Mouse (Mus musculus): Measurements from ENCODE around the gene Atxn1. TPM values are rescaled to one million over a fixed set of nuclear protein-coding genes. Genes with fewer than 3 reads are reported as not detected.
A peak's percentile ranks its signal among the peaks of the same experiment; 100 is the strongest.

Atxn1 gene
- total and polyA plus RNA-seq, 3 experiments, result 7.5 to 30.1 (median 27.3) TPM

DNA sequence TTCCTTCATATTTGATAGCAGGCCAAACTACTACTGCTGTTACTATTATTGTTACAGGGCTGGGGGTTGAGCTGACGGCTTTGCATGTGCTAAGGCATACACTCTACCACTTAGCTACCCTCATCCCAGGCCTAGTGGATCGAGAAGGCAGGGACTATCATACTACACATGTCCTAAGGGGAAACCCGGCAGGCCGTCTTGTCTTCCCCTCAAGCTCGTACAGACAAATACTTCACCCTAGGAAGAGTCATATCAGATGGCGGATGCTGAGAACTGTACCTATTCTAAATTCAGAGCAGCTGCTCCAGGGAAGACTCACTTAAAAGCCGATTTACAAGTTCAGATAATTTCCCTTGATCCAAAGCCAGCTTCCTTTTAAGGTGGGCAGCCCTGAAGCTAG, 40.8 kb upstream of the Atxn1 start:
- 41% methylated on average over 7 of the region's 7 CpGs for WGBS
- no peak overlapping the region for H3K4me3 ChIP-seq
- DNase-seq, result no peak
- no peak overlapping the region for H3K9ac ChIP-seq (ENCODE audit: low read depth, low read length)
- no peaks in the 10 kb centered on the region for H3K79me2 ChIP-seq (replicated peaks; ENCODE audit: control insufficient read depth, insufficient read depth, low read length)
- no peak for TF ChIP-seq POLR2A (IDR thresholded peaks at IDR 0.05; ENCODE audit: insufficient read depth, low read depth, low read length)
- TF ChIP-seq EP300 (IDR thresholded peaks at IDR 0.05; ENCODE audit: insufficient read depth, low read depth, low read length), result no peak
- no peak for TF ChIP-seq CTCF (IDR thresholded peaks at IDR 0.05)
- H3K4me1 ChIP-seq (ENCODE audit: control insufficient read depth, insufficient read depth, low read length), result peaks cover 8% of the 10 kb centered on the region
- H3K36me3 ChIP-seq (ENCODE audit: control insufficient read depth, insufficient read depth, low read length), result no peaks in the 10 kb centered on the region
- no peaks in the 10 kb centered on the region for H3K27me3 ChIP-seq (ENCODE audit: control insufficient read depth, insufficient read depth, low read length)
- intact Hi-C loops (cut with DNase I), result no loop called here
- no peak overlapping the region for H3K27ac ChIP-seq

DNA sequence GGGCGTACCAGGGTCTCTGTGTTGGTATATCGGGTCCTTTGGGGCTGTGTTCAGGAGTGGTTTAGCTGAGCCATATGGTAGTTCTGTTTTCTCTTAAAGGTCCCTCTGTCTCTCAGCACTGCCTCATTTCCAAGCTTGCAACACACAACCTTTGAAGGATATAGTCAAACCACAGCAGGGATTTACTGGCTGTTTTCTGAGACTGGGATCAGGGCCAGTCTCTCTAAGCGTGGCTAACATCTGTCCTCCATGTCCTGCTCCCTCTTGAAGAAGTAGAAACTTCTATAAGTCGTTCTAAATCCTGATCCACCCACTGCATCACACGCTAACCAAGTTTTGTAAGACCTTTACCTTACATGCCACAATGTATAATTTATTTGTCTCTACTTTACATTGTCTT, 36.5 kb upstream of the Atxn1 start:
- Histone ChIP-seq H3K27me3 (ENCODE audit: control insufficient read depth, insufficient read depth, low read length) (no peaks in the 10 kb centered on the region), H3K79me2 (replicated peaks; ENCODE audit: control insufficient read depth, insufficient read depth, low read length) (no peaks in the 10 kb centered on the region), H3K36me3 (ENCODE audit: control insufficient read depth, insufficient read depth, low read length) (no peaks in the 10 kb centered on the region), H3K27ac (no peak overlapping the region), H3K9ac (ENCODE audit: low read depth, low read length) (no peak overlapping the region), H3K4me3 (no peak overlapping the region), H3K4me1 (ENCODE audit: control insufficient read depth, insufficient read depth, low read length) (peaks cover 3% of the 10 kb centered on the region)
- 82% methylated on average over 5 of the region's 5 CpGs for WGBS
- TF ChIP-seq POLR2A (IDR thresholded peaks at IDR 0.05; ENCODE audit: insufficient read depth, low read depth, low read length) (no peak), CTCF (IDR thresholded peaks at IDR 0.05) (no peak), EP300 (IDR thresholded peaks at IDR 0.05; ENCODE audit: insufficient read depth, low read depth, low read length) (no peak)
- intact Hi-C loops (cut with DNase I), result no loop called here
- DNase-seq, result no peak

DNA sequence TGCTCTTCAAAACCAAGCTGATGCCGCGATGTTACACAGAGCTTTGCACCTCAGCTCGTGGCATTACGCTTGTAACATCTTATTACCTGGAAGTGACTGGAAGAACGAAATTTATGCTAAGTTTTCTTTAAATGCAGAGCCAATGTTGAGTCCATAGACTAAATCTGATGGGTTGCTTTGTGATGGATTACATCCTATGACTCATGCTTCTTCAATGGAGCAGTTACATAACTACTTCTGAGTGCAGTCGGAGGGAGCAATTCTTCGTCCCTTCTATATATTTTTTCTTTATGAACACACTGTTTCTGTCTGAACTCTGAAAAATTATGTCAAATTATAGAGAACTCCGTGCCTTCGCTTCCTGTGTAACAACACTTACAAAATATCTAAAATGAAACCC, 28.1 kb upstream of the Atxn1 start:
- Histone ChIP-seq H3K27me3 (ENCODE audit: control insufficient read depth, insufficient read depth, low read length) (no peaks in the 10 kb centered on the region), H3K79me2 (replicated peaks; ENCODE audit: control insufficient read depth, insufficient read depth, low read length) (no peaks in the 10 kb centered on the region), H3K36me3 (ENCODE audit: control insufficient read depth, insufficient read depth, low read length) (no peaks in the 10 kb centered on the region), H3K27ac (no peak overlapping the region), H3K9ac (ENCODE audit: low read depth, low read length) (no peak overlapping the region), H3K4me3 (no peak overlapping the region), H3K4me1 (ENCODE audit: control insufficient read depth, insufficient read depth, low read length) (no peaks in the 10 kb centered on the region)
- TF ChIP-seq POLR2A (IDR thresholded peaks at IDR 0.05; ENCODE audit: insufficient read depth, low read depth, low read length), result no peak
- TF ChIP-seq EP300 (IDR thresholded peaks at IDR 0.05; ENCODE audit: insufficient read depth, low read depth, low read length), result no peak
- no peak for TF ChIP-seq CTCF (IDR thresholded peaks at IDR 0.05)
- no peak for DNase-seq
- intact Hi-C loops (cut with DNase I), result no loop called here
- WGBS, result 87% methylated on average over 9 of the region's 9 CpGs

DNA sequence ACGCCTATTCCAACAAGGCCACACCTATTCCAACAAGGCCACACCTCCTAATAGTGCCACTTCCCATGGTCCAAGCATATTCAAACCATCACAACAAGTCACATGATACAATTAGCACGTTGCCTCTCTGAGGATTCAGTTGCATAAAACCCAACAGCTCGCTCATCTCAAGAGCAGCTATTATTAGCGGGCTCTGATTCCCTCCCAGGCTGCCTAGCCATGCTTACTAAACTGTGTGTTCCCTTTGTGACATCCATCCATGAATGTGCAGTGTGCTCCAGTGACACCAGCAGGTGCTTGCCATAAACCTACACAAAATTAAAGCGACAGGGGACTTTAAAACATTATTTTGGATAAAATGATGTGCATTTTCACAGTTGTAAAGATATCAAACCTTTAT, 25.7 kb upstream of the Atxn1 start:
- Histone ChIP-seq H3K27ac (no peak overlapping the region), H3K36me3 (ENCODE audit: control insufficient read depth, insufficient read depth, low read length) (no peaks in the 10 kb centered on the region), H3K4me1 (ENCODE audit: control insufficient read depth, insufficient read depth, low read length) (no peaks in the 10 kb centered on the region), H3K9ac (ENCODE audit: low read depth, low read length) (no peak overlapping the region), H3K79me2 (replicated peaks; ENCODE audit: control insufficient read depth, insufficient read depth, low read length) (no peaks in the 10 kb centered on the region), H3K4me3 (no peak overlapping the region), H3K27me3 (ENCODE audit: control insufficient read depth, insufficient read depth, low read length) (no peaks in the 10 kb centered on the region)
- WGBS, result 57% methylated on average over 5 of the region's 5 CpGs
- TF ChIP-seq CTCF (IDR thresholded peaks at IDR 0.05), result no peak
- TF ChIP-seq POLR2A (IDR thresholded peaks at IDR 0.05; ENCODE audit: insufficient read depth, low read depth, low read length), result no peak
- TF ChIP-seq EP300 (IDR thresholded peaks at IDR 0.05; ENCODE audit: insufficient read depth, low read depth, low read length), result no peak
- DNase-seq, result no peak
- intact Hi-C loops (cut with DNase I), result no loop called here

DNA sequence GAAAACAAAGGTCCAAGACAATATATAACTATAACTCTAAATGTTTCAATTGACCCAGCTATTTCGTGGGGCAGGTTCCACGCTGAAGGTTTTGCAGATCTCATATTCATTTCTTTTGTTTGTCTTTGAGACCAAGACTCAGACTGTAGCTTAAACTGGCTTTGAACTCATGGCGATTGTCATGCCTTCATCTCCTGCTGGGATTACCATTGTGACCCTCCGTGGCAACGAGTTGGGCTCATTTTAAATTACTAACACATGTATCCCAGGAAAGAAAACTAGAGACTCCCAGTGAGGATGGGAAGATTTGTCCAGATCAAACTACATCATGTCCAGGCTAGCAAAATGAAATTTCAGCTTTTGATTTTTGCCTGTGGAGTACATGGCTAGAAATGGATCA, 14.4 kb upstream of the Atxn1 start:
- no peak overlapping the region for H3K9ac ChIP-seq (ENCODE audit: low read depth, low read length)
- H3K27me3 ChIP-seq (ENCODE audit: control insufficient read depth, insufficient read depth, low read length), result no peaks in the 10 kb centered on the region
- H3K36me3 ChIP-seq (ENCODE audit: control insufficient read depth, insufficient read depth, low read length), result no peaks in the 10 kb centered on the region; the same call in 1 of the 2 replicates
- TF ChIP-seq CTCF (IDR thresholded peaks at IDR 0.05), result no peak
- TF ChIP-seq POLR2A (IDR thresholded peaks at IDR 0.05; ENCODE audit: insufficient read depth, low read depth, low read length), result no peak
- no peak for TF ChIP-seq EP300 (IDR thresholded peaks at IDR 0.05; ENCODE audit: insufficient read depth, low read depth, low read length)
- no peaks in the 10 kb centered on the region for H3K79me2 ChIP-seq (replicated peaks; ENCODE audit: control insufficient read depth, insufficient read depth, low read length)
- WGBS, result 85% methylated on average over 5 of the region's 5 CpGs
- intact Hi-C loops (cut with DNase I), result loop anchor here (5.0 kb wide), 2 partner anchors 183 to 278 kb away; no protein-coding TSS in a partner anchor
- no peak overlapping the region for H3K27ac ChIP-seq
- H3K4me1 ChIP-seq (ENCODE audit: control insufficient read depth, insufficient read depth, low read length), result no peaks in the 10 kb centered on the region; the same call in 1 of the 2 replicates
- H3K4me3 ChIP-seq, result no peak overlapping the region
- no peak for DNase-seq

DNA sequence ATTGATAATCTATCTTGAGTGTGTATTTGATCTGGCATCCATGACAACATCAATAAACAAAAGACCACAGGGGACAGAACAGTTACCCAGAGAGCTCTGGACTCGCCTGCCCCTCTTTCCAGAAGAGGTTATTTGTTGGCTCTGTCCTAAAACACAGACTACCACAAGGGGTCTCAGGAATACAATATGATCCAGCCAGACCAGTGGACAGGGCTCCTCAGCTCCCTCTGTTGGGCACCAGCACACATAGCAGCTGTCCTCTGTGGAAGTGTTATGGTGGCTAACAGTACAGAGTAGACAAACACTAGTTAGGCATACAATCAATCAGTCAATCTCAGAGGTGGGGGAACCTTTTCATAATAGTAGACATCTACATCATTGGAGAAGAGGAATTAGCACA, 12.1 kb upstream of the Atxn1 start:
- WGBS, result 58% methylated on average over 1 of the region's 1 CpGs

More for the DNA sequence above, 12.1 kb upstream of the Atxn1 start:
- intact Hi-C loops (cut with DNase I), result loop anchor here (5.0 kb wide), 2 partner anchors 185 to 280 kb away; no protein-coding TSS in a partner anchor
- Histone ChIP-seq H3K27me3 (ENCODE audit: control insufficient read depth, insufficient read depth, low read length) (no peaks in the 10 kb centered on the region), H3K36me3 (ENCODE audit: control insufficient read depth, insufficient read depth, low read length) (no peaks in the 10 kb centered on the region; the same call in 1 of the 2 replicates), H3K4me3 (no peak overlapping the region), H3K9ac (ENCODE audit: low read depth, low read length) (no peak overlapping the region), H3K27ac (no peak overlapping the region), H3K79me2 (replicated peaks; ENCODE audit: control insufficient read depth, insufficient read depth, low read length) (no peaks in the 10 kb centered on the region), H3K4me1 (ENCODE audit: control insufficient read depth, insufficient read depth, low read length) (peaks cover 2% of the 10 kb centered on the region)
- DNase-seq, result peak; percentile 39 to 45
- TF ChIP-seq EP300 (IDR thresholded peaks at IDR 0.05; ENCODE audit: insufficient read depth, low read depth, low read length) (peak; percentile 55; the same call in 1 of the 2 replicates), POLR2A (IDR thresholded peaks at IDR 0.05; ENCODE audit: insufficient read depth, low read depth, low read length) (no peak), CTCF (IDR thresholded peaks at IDR 0.05) (no peak; the same call in none of the 2 replicates)

All from heart, adult 2 months (tissue).